ENCODE assay signal across 21 mouse cellular contexts in the genomic region with DNA sequence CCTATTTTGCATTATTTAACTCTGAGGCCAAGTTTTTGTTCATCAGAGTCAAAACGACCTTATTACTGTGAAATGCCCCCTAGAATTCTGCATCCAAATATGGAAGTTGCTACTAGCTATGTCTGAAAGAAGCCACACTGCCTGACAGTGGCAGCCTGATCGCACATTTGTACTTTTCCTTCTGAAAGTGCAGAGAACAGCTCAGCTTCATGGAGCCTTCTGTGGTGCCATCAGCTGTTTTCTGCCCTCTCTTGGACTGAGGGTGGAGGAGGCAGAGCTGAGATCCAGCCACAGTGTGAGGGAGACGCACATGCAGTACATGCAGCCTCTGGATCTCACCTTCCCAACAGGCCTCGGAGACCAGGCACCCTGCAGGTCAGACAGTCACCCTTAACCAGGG. TPM values are rescaled to one million over a fixed set of nuclear protein-coding genes. Genes with fewer than 3 reads are reported as not detected.
DNase-seq lines count a peak whose midpoint lies in the region; ATAC-seq and TF ChIP-seq lines count a peak whose summit lies in the region.
"Had no signal": no experiment of that assay in that cellular context is flagged by ENCODE, and none has a peak within 500 bp of the region (broad histone marks: within the 10 kb centered on the region; RNA-seq: fewer than 3 reads in every experiment).

No protein-coding gene starts in this region.

- no peaks in the 10 kb centered on the region for H3K4me1 ChIP-seq in hindbrain, embryonic 14.5 days (replicated peaks; ENCODE audit: control insufficient read depth, insufficient read depth, low read length)
- peaks cover under 1% of the 10 kb centered on the region; the same call in 1 of the 2 replicates for H3K4me1 ChIP-seq in hindbrain, embryonic 10.5 days (replicated peaks)
- H3K4me1 ChIP-seq in stomach, embryonic 14.5 days (ENCODE audit: control insufficient read depth, insufficient read depth, low read length), result 0 out of 2 replicates have a peak, but pooled peaks cover 3% of the 10 kb centered on the region
- H3K4me1 ChIP-seq: hindbrain, embryonic 13.5 days; midbrain, embryonic 13.5 days had no signal

- no peak overlapping the region for H3K4me3 ChIP-seq in hindbrain, embryonic 14.5 days (replicated peaks; ENCODE audit: low read length)
- no peak overlapping the region for H3K4me3 ChIP-seq in hindbrain, embryonic 10.5 days
- H3K4me3 ChIP-seq in layer of hippocampus, adult 2 months, result no peak overlapping the region
- no peak overlapping the region for H3K4me3 ChIP-seq in stomach, embryonic 14.5 days (ENCODE audit: low read depth, low read length)
- H3K4me3 ChIP-seq: gastrocnemius, adult 2 months; hindbrain, embryonic 13.5 days; limb, embryonic 10.5 days; midbrain, embryonic 13.5 days; neural tube, embryonic 13.5 days had no signal

- ATAC-seq in hindbrain, embryonic 14.5 days (ENCODE audit: low FRiP score), result no peak
- no peak for ATAC-seq in stomach, embryonic 14.5 days (ENCODE audit: insufficient number of reproducible peaks, insufficient read depth, low FRiP score, low read depth)
- ATAC-seq: CD4-positive, CD25-positive, alpha-beta regulatory T cell, adult 4 months; liver, postnatal 0 days; midbrain, embryonic 13.5 days had no signal

- DNase-seq in hindbrain, embryonic 14.5 days (ENCODE audit: low spot score), result no peak
- DNase-seq in hindbrain, embryonic 10.5 days (ENCODE audit: low spot score), result no peak
- peak in 1 of 2 experiments; percentile 40 for DNase-seq in layer of hippocampus, adult 2 months (ENCODE audit: low spot score in 2 of 2)
- no peak for DNase-seq in layer of hippocampus, postnatal 14 days (ENCODE audit: low spot score in 2 of 2)
- peak; percentile 35 for DNase-seq in NIH3T3 (ENCODE audit: low read depth)
- DNase-seq in T-cell, adult 2 months (ENCODE audit: low spot score), result no peak
- DNase-seq: adrenal gland, postnatal 25 days; cerebellum, adult 11-12 months; cerebellum, postnatal 14 days; gastrocnemius, adult 2 months; heart, postnatal 10 days; liver, postnatal 0 days; right cerebral cortex, postnatal 14 days; spleen, adult 18-20 months had no signal

- no peak overlapping the region for H3K9ac ChIP-seq in hindbrain, embryonic 14.5 days
- no peak overlapping the region for H3K9ac ChIP-seq in stomach, embryonic 14.5 days (replicated peaks; ENCODE audit: low read depth, low read length)
- H3K9ac ChIP-seq: hindbrain, embryonic 13.5 days; liver, postnatal 0 days; midbrain, embryonic 13.5 days; neural tube, embryonic 13.5 days had no signal

- H3K27ac ChIP-seq in hindbrain, embryonic 14.5 days, result peak overlapping the region; percentile 46; the same call in 1 of the 2 replicates
- no peak overlapping the region for H3K27ac ChIP-seq in hindbrain, embryonic 10.5 days
- H3K27ac ChIP-seq in layer of hippocampus, adult 2 months, result peak overlapping the region; percentile 82
- H3K27ac ChIP-seq in stomach, embryonic 14.5 days (ENCODE audit: low read length), result peak overlapping the region; percentile 75
- H3K27ac ChIP-seq: gastrocnemius, adult 2 months; limb, embryonic 10.5 days; midbrain, embryonic 13.5 days; neural tube, embryonic 13.5 days had no signal

- TF ChIP-seq CTCF in layer of hippocampus, adult 2 months (conservative IDR thresholded peaks at IDR 0.05), result no peak

- 88% methylated on average over 4 of the region's 4 CpGs for WGBS in hindbrain, embryonic 14.5 days
- 85% methylated on average over 4 of the region's 4 CpGs for WGBS in hindbrain, embryonic 10.5 days
- WGBS in stomach, embryonic 14.5 days, result 68% methylated on average over 4 of the region's 4 CpGs

- no peaks in the 10 kb centered on the region for H3K9me3 ChIP-seq in hindbrain, embryonic 14.5 days (ENCODE audit: control insufficient read depth, low read length)
- no peaks in the 10 kb centered on the region for H3K9me3 ChIP-seq in hindbrain, embryonic 10.5 days
- no peaks in the 10 kb centered on the region for H3K9me3 ChIP-seq in stomach, embryonic 14.5 days (ENCODE audit: control insufficient read depth, low read depth, low read length)
- H3K9me3 ChIP-seq: hindbrain, embryonic 13.5 days; limb, embryonic 10.5 days; midbrain, embryonic 13.5 days; neural tube, embryonic 13.5 days had no signal

- no peak overlapping the region for H3K4me2 ChIP-seq in hindbrain, embryonic 14.5 days (replicated peaks)
- no peak overlapping the region for H3K4me2 ChIP-seq in stomach, embryonic 14.5 days (replicated peaks; ENCODE audit: low read depth, low read length)
- H3K4me2 ChIP-seq: heart, embryonic 11.5 days; hindbrain, embryonic 13.5 days; midbrain, embryonic 13.5 days; neural tube, embryonic 13.5 days had no signal

- H3K36me3 ChIP-seq in hindbrain, embryonic 14.5 days (replicated peaks; ENCODE audit: control insufficient read depth, insufficient read depth), result peaks cover 54% of the 10 kb centered on the region
- peaks cover 83% of the 10 kb centered on the region for H3K36me3 ChIP-seq in hindbrain, embryonic 10.5 days
- H3K36me3 ChIP-seq in stomach, embryonic 14.5 days (ENCODE audit: control insufficient read depth, insufficient read depth, low read length), result peaks cover 14% of the 10 kb centered on the region

- no peaks in the 10 kb centered on the region for H3K27me3 ChIP-seq in hindbrain, embryonic 14.5 days (ENCODE audit: control insufficient read depth, insufficient read depth, low read length)
- H3K27me3 ChIP-seq in hindbrain, embryonic 10.5 days (ENCODE audit: insufficient read depth, poor library complexity, severe bottlenecking), result no peaks in the 10 kb centered on the region
- no peaks in the 10 kb centered on the region for H3K27me3 ChIP-seq in stomach, embryonic 14.5 days (ENCODE audit: control insufficient read depth, insufficient read depth, low read length)
- H3K27me3 ChIP-seq: hindbrain, embryonic 13.5 days; midbrain, embryonic 13.5 days; neural tube, embryonic 13.5 days had no signal

RNA-seq across cellular contexts. Expression of gene Chmp6, which starts 44.7 kb away (rescaled TPM):
- 91.1 and 95.5 TPM in 2 replicates for polyA plus RNA-seq in hindbrain, embryonic 14.5 days (2014; fragmentation: Nextera tagmentation; extraction: Ambion mirVana)
- polyA plus RNA-seq in hindbrain, embryonic 10.5 days (2016; fragmentation: Nextera tagmentation; extraction: Ambion mirVana), result 112 and 114 TPM in 2 replicates
- total RNA-seq in layer of hippocampus, adult 2 months (2021), result 10 to 100 TPM; 34.7 to 45.9 TPM
- total RNA-seq in layer of hippocampus, postnatal 14 days (2021), result 10 to 100 TPM; 37.1 to 39.1 TPM
- polyA plus RNA-seq in stomach, embryonic 14.5 days (2014; fragmentation: Nextera tagmentation; extraction: Ambion mirVana), result 85.9 and 89.5 TPM in 2 replicates
